Mouse (Mus musculus) right cerebral cortex, postnatal 25 days (tissue): ENCODE data around the gene Allc.

Source experiments
- DNase-seq: peaks from one replicate; pipeline ENCODE4 v3.0.0; 2022

The Allc gene

GRCm38 (mm10) chr12:28578147-28578546 lies 4.2 kb downstream of the Allc start:
- no peak for DNase-seq

GRCm38 (mm10) chr12:28575366-28576070 lies 6.8 kb downstream of the Allc start:
- no peak for DNase-seq

DNA sequence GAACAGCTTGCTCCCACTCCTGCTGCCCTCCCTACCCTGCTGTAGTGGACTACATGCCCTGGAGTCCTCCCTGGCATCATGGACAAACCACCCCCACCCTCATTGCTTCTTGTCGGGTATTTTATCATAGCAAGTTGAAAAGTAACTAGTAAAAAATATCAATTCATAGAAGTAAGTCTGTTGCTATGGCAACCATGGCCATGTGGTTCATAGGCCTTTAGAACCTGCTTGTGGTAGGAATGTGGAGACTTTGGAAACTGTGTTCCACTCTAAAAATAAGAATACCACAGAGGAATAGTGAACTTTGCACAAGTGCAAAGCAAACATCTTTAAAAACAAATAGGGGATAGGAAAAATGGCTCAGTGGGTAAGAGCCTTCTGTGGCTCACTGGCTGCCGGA lies 10.1 kb downstream of the Allc start:
- no peak for DNase-seq

DNA sequence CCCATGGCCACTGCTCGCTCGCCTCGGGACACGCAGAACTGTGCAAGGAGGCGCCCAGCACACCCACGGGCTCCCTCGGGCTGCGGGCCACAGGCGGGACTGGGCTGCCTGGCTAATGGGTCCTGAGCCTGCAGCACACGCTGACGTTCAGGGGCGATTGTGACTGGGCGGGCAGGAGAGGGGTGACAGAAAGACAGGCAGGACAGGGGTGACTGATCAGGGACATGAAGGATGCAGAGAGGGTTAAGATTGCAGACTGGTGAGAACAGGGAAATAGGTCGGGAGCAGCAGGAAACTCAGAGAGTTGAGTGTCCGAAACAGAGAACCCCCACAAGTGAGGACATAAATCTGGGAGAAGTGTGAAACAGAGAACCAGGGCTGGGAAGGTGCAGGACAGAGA lies 30.0 kb downstream of the Allc start, which contains the start of gene Dcdc2c:
TSS of gene Dcdc2c (minus strand) at position 101 of the 400 bp plus-strand sequence.
- no peak for DNase-seq

- no peak for DNase-seq
These were observed 30.5 kb downstream of the Allc start for GRCm38 (mm10) chr12:28551775-28552174.

GRCm38 (mm10) chr12:28548887-28549286 lies 33.4 kb downstream of the Allc start:
- no peak for DNase-seq

- no peak for DNase-seq
These were observed 68.0 kb downstream of the Allc start for GRCm38 (mm10) chr12:28514264-28514775.

- DNase-seq = no peak
These were observed 72.5 kb downstream of the Allc start for GRCm38 (mm10) chr12:28509699-28510280.
